Mouse (Mus musculus) hindbrain, embryonic 15.5 days (tissue): ENCODE measurements at regions not wholly inside any gene's neighbourhood (a gene's known extent, or its start where the extent isn't known, plus 50 kb on each side); places are given as distances from the start of the nearest gene placed in this dataset.

ENCODE experiments used
- ATAC-seq: fragments of 200-750 bp; cut with Nextera tagmentation; 2 replicates; pipeline ENCODE4 v1.8.0; 2017; ENCODE audit warnings: low read depth, moderate number of reproducible peaks, moderate TSS enrichment; ENCODE audit not compliant: low FRiP score
- H3K27ac ChIP-seq: fragments of 300-500 bp; sonication (generic); replicated peaks from 2 replicates; pipeline ENCODE4 v1.5.1; 2015; ENCODE audit warnings: mild to moderate bottlenecking, inconsistent platforms
- H3K27me3 ChIP-seq: fragments of 300-500 bp; sonication (generic); 2 replicates; pipeline ENCODE4 v1.6.1; 2015; ENCODE audit warnings: control low read depth, inconsistent platforms
- H3K36me3 ChIP-seq: fragments of 300-500 bp; sonication (generic); 2 replicates; pipeline ENCODE4 v1.6.1; 2015; ENCODE audit warnings: control low read depth, inconsistent platforms
- H3K4me1 ChIP-seq: fragments of 300-500 bp; sonication (generic); replicated peaks from 2 replicates; pipeline ENCODE4 v1.6.1; 2015; ENCODE audit warnings: control low read depth, inconsistent platforms
- H3K4me2 ChIP-seq: fragments of 300-500 bp; sonication (generic); 2 replicates; pipeline ENCODE4 v1.6.1; 2015; ENCODE audit warnings: moderate library complexity, mild to moderate bottlenecking, inconsistent platforms
- H3K4me3 ChIP-seq: fragments of 300-500 bp; sonication (generic); 2 replicates; pipeline ENCODE4 v1.5.1; 2015; ENCODE audit warnings: mild to moderate bottlenecking, inconsistent platforms
- H3K9ac ChIP-seq: fragments of 300-500 bp; sonication (generic); 2 replicates; pipeline ENCODE4 v1.6.1; 2015; ENCODE audit warnings: inconsistent platforms
- H3K9me3 ChIP-seq: fragments of 300-500 bp; sonication (generic); 2 replicates; pipeline ENCODE4 v1.6.1; 2016; ENCODE audit warnings: control low read depth, inconsistent platforms
- WGBS: fragments of 180-500 bp; shearing (Covaris S2); methylation state at CpG from one replicate; pipeline ENCODE4 v1.1.7; 2015; 5-methylcytosine and 5-hydroxymethylcytosine counted together

DNA sequence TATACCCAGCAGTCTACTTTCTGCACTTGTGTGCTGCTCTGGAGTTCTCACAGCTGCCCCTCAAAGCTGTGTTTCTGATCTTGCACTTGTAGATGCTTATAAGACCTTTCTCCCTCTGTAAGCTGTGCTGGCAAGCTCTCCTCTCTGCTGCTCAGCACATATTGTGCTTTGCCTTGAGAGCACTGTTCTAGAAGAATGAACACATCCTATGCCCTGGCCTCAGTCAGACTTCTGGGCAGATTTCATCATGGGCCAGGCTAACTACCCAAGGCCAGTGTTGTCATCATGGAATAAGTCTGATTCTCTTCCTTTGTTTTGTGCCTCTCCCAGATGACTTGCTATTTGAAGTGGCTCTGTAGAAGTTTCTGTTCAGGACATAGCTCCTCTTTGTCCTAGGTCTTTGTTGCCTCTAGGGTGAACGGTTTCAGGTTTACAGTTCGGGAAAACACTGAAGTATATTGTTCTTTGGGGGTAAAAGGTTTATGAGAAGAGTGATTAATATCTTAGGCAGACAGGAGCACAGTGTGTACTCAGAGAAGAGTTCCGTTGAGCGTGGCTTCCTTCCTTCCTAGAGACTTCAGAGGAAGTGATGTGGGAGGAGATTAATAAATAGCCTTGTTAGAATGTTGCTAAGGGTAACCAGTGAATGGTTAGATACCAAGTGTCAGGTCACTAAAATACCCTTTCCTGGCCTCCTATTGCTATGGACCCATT, 70.8 kb downstream of the Pcdh18 start:
- no peak for ATAC-seq

DNA sequence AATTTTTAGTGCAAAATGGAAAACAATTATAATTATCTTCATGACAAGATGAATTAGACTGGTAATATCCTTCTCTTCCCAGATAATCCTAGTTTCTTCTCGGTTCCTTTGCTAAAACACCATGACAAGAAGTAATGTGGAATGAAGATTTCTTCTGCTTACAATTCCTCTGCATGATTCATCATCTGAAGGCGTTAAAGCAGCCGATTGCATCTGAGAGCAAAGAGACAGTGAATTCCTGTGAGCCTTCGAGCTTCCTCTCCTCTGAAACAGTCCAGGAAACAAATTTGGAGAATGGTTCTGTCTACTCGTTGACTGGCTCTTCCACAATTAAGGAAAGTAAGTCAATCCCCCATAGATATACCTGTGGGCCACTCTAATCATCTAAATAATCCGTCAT, 82.2 kb downstream of the Pcdh18 start:
- no peaks in the 10 kb centered on the region for H3K4me1 ChIP-seq
- ATAC-seq, result no peak
- 81% methylated on average over 6 of the region's 6 CpGs for WGBS

More for the DNA sequence above, 70.8 kb downstream of the Pcdh18 start:
- H3K4me1 ChIP-seq, result no peaks in the 10 kb centered on the region
- H3K4me3 ChIP-seq, result no peak overlapping the region
- no peaks in the 10 kb centered on the region for H3K9me3 ChIP-seq
- H3K9ac ChIP-seq, result no peak overlapping the region
- no peaks in the 10 kb centered on the region for H3K27me3 ChIP-seq
- H3K27ac ChIP-seq, result no peak overlapping the region
- 48% methylated on average over 4 of the region's 4 CpGs for WGBS
- H3K36me3 ChIP-seq, result no peaks in the 10 kb centered on the region
- H3K4me2 ChIP-seq, result no peak overlapping the region

DNA sequence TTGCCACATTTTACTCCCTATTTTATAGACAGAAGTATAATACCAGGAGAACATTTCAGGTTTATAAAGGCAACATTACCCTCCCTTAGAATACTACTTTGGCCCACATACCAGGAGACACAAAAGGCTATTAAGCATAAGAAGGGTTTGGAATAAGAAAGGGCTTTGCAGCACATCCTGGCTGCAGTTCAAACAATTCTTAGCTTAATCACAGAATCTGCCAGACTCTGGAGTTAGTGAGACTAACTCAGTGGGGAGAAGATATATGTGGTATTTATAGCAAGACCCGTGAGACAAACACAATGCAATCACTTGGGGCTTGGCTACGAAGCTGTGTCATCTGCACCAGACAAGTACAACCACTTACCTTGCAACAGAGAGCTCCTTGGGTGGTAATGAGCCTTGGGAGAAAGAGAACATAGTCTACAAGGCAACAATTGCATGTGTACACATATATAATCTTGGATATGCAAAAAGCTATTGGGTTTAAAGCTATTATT, 84.4 kb downstream of the Pcdh18 start:
- 31% methylated on average over 2 of the region's 2 CpGs for WGBS
- Histone ChIP-seq H3K4me3 (no peak overlapping the region), H3K27ac (no peak overlapping the region), H3K27me3 (no peaks in the 10 kb centered on the region), H3K9ac (no peak overlapping the region), H3K9me3 (no peaks in the 10 kb centered on the region), H3K36me3 (no peaks in the 10 kb centered on the region), H3K4me1 (no peaks in the 10 kb centered on the region), H3K4me2 (no peak overlapping the region)
- ATAC-seq, result no peak

More for the DNA sequence above, 82.2 kb downstream of the Pcdh18 start:
- Histone ChIP-seq H3K4me3 (no peak overlapping the region), H3K27ac (no peak overlapping the region), H3K36me3 (no peaks in the 10 kb centered on the region), H3K27me3 (no peaks in the 10 kb centered on the region), H3K9me3 (no peaks in the 10 kb centered on the region), H3K4me2 (no peak overlapping the region), H3K9ac (no peak overlapping the region)

DNA sequence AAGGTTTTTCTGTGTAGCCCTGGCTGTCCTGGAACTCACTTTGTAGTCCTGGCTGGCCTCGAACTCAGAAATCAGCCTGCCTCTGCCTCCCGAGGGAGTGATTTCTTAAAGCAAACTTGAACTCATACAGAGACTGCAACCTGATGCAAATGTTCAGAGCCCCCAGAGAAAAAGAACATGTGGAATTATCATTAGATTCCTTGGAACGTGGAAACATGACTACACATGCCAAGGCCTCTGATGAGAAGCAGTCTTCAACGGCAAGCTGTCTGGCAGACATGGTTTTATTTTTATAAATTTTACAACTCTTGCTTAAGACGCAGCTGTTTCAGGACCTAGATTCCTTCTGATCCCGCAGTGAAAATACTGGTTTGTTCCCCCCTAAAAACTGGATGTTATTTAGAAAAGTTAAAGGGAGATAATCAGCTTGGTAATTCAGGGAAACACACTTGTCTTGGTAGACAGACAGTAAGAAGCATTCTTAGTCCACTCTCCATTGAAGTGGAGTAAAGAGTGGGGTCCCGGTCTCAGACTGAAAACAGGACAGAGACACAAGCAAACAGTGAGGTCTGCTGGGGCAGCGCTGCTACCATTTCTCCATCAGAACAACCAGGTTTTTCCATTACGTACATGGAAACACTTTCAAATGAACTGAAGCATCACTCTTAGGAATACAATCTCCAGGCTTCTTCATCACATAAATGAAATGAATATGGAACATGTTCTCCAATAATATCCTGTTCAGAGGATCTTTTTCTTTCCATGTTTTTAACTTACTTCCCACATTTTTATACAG, 89.4 kb downstream of the Pcdh18 start:
- Histone ChIP-seq H3K4me1 (no peaks in the 10 kb centered on the region), H3K9me3 (no peaks in the 10 kb centered on the region), H3K4me2 (no peak overlapping the region), H3K9ac (no peak overlapping the region), H3K27me3 (no peaks in the 10 kb centered on the region), H3K4me3 (no peak overlapping the region), H3K36me3 (no peaks in the 10 kb centered on the region), H3K27ac (no peak overlapping the region)
- WGBS, result 89% methylated on average over 9 of the region's 9 CpGs
- no peak for ATAC-seq

DNA sequence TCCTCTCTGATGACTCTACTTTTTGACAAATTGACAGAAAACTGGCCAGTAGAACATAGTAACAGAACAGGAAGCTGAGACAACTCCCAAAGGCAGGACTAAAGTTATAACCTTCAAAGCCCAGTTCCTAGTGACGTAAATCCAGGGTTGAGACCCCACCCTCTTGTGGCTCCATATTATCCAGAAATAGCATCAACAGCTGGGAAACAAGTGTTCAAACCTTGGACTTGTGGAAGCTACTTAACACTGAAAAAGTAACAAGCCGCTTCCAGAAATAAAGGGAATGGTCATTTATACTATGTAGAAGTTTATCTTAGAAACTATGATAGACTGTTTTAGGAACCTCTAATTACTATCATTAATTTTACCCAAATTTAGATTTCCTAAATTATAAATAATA, 90.6 kb downstream of the Pcdh18 start:
- no peaks in the 10 kb centered on the region for H3K36me3 ChIP-seq
- no peak for ATAC-seq
- no peaks in the 10 kb centered on the region for H3K27me3 ChIP-seq
- H3K9ac ChIP-seq, result no peak overlapping the region
- H3K9me3 ChIP-seq, result no peaks in the 10 kb centered on the region
- H3K4me1 ChIP-seq, result no peaks in the 10 kb centered on the region
- H3K27ac ChIP-seq, result no peak overlapping the region
- no peak overlapping the region for H3K4me3 ChIP-seq
- WGBS, result 94% methylated on average over 2 of the region's 2 CpGs
- H3K4me2 ChIP-seq, result no peak overlapping the region

DNA sequence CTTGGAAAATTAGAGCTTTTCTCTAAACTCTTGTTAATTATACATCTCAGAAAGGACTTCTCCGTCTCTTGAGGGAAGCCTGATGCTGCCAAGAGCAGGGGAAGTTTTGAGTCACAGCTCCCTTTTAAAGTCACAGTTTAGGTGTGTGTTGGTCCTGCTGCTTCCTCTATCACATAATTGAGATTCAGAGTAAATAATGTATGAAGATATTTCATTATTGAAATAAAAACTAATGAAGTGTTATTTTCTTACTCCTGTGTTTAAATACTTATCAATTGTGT, 108.3 kb downstream of the Pcdh18 start:
- no peaks in the 10 kb centered on the region for H3K36me3 ChIP-seq
- no peaks in the 10 kb centered on the region for H3K4me1 ChIP-seq
- H3K9ac ChIP-seq, result no peak overlapping the region
- H3K27me3 ChIP-seq, result no peaks in the 10 kb centered on the region
- no peak overlapping the region for H3K4me3 ChIP-seq
- H3K27ac ChIP-seq, result no peak overlapping the region
- no peaks in the 10 kb centered on the region for H3K9me3 ChIP-seq
- no peak for ATAC-seq
- 78% methylated on average over 1 of the region's 1 CpGs for WGBS
- no peak overlapping the region for H3K4me2 ChIP-seq

DNA sequence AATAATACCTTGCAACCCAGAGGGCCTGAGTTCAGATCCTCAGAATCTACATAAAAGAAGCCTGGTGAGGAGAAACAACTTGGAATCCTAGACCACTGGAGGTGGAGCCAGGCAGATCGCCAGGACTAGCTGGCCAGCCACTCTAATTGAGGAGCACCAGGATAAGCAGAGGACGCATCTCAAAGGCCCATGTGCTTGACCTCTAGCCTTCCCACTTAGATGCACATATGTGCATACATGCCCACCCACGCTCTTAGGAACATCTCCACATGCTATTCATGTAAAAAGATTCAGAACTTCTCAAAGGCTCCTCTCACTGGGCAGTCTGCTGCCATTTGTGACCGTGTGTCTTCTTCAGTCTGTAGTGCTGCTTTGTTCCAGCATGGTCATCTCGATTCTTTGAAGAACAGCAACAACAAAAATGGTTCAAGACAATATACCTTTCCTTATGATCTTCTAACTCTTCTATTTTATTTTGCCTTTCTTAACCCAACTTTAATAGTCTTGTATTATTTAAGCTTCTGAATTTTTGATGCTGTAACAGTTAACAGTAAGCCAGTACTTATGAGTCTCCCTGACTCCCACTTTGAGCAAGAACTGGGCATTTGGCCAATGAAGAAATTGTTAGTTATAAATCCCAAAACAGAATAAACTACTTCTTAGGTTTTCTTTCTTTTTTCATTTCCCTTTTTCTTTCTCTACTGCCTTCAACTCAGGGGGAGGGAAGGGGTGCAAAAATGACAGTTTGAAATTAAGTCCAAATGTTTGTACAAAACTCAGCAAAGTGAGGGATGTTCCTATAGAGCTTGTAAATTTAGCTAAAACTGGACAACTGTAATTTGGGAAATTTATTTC, 108.9 kb downstream of the Pcdh18 start:
- no peak for ATAC-seq
- Histone ChIP-seq H3K4me2 (no peak overlapping the region), H3K27ac (no peak overlapping the region), H3K9me3 (no peaks in the 10 kb centered on the region), H3K36me3 (no peaks in the 10 kb centered on the region), H3K9ac (no peak overlapping the region), H3K27me3 (no peaks in the 10 kb centered on the region), H3K4me1 (no peaks in the 10 kb centered on the region), H3K4me3 (no peak overlapping the region)
- 81% methylated on average over 5 of the region's 5 CpGs for WGBS

DNA sequence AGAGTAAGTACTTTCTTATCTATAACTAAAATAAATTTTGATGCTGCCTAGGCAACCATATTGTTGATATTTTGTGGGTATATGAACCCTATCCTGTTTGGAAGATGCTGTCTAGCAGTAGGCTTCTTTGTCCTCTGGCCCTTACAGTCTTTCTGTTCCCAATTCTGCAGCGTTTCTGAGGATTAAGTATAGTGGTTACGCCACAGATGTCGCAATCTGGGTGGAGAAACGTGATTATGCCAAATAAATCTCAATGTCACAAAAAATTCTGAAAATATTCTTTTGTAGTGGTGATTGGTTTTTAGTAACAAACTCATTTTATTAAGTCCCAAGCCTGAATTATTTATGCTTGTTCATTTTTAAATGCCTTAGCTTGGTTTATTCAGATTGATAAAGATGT, 112.1 kb downstream of the Pcdh18 start:
- no peak for ATAC-seq
- Histone ChIP-seq H3K9ac (no peak overlapping the region), H3K4me3 (no peak overlapping the region), H3K27me3 (no peaks in the 10 kb centered on the region), H3K27ac (no peak overlapping the region), H3K4me1 (peaks cover 5% of the 10 kb centered on the region; the same call in 1 of the 2 replicates), H3K36me3 (no peaks in the 10 kb centered on the region), H3K4me2 (no peak overlapping the region), H3K9me3 (no peaks in the 10 kb centered on the region)
- WGBS, result 92% methylated on average over 4 of the region's 4 CpGs

DNA sequence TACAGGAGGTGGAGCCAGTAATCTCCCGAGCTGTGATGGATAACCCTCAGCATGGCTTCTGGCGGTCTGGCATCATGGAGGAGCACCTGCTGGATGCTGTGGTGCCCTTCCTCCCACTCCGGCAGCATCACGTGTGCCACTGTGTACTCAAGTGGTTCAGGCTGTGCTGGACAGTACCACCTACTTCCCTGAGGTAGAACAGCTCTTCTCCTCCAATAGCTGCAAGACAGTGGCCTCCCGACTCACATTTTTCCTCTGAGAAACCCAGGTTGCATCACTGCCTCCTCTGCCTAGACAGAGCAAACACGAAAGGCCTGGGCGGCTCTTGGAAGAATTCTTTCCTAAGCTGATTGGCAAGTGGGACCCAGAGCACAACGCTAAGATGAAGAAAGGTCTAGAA, 113.3 kb downstream of the Pcdh18 start:
- Histone ChIP-seq H3K27me3 (no peaks in the 10 kb centered on the region), H3K36me3 (no peaks in the 10 kb centered on the region), H3K4me1 (peaks cover 5% of the 10 kb centered on the region; the same call in 1 of the 2 replicates), H3K27ac (no peak overlapping the region), H3K4me2 (no peak overlapping the region), H3K9me3 (no peaks in the 10 kb centered on the region), H3K9ac (no peak overlapping the region), H3K4me3 (no peak overlapping the region)
- no peak for ATAC-seq
- 95% methylated on average over 8 of the region's 8 CpGs for WGBS

DNA sequence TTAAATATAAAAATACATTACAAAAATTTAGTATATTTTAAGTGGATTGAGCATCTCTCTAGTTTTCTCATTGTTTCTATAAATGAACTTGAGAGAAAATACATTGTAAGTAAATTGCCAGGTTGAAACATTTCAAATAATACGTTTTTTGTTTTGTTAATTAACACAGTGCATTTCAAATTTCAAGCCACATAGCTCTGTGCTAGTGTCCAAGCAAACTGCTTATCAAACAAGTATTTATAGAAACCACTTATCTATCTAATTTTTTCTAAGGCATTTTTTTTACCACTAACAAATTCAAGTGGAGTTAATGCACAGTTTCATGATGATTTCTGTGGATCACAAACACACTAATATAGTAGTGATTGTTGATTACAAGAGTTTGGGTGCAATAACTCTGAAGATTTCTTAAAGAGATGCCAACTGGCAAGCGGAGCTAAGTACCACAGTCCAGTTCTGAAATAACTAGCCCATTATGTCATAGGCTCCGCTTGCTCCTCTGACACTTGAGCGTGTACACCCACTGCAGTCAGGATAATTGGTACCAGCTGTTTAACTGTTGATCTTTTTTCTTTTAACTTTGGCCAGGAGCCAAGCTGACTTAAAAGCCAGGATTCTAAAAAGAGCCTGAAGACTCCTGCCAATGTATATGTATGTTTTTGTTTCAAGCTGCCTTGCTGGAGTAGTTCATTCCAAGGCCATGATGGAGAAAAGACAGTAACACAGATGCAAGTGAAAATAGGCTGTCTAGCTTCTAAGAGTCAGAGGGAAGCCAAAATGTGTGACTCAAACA, 115.0 kb downstream of the Pcdh18 start:
- H3K27ac ChIP-seq, result no peak overlapping the region
- peaks cover 5% of the 10 kb centered on the region; the same call in 1 of the 2 replicates for H3K4me1 ChIP-seq
- 41% methylated on average over 4 of the region's 4 CpGs for WGBS
- peak; percentile 89 for ATAC-seq
- no peaks in the 10 kb centered on the region for H3K9me3 ChIP-seq
- H3K4me2 ChIP-seq, result no peak overlapping the region
- H3K9ac ChIP-seq, result no peak overlapping the region
- no peaks in the 10 kb centered on the region for H3K36me3 ChIP-seq
- H3K27me3 ChIP-seq, result no peaks in the 10 kb centered on the region
- no peak overlapping the region for H3K4me3 ChIP-seq

DNA sequence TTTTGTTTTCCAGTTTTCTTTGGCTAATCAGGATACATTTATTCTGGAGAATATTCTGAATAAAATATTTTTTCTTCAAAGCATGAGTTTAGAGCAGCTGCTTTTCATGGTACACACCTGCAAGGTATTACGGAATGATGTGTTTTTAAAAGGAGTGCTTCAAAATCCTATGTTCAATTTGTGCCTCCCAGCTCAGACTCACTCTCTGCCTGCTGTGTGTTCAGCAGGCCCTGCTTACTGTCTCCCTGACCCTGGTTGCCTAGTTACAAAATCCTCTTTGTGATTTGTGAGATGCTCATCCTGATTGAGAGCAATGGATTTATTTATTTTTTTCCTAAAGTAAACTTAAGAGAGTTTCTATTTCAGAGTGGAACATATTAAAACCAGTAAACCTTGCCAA, 115.7 kb downstream of the Pcdh18 start:
- Histone ChIP-seq H3K27me3 (no peaks in the 10 kb centered on the region), H3K36me3 (no peaks in the 10 kb centered on the region), H3K9me3 (no peaks in the 10 kb centered on the region), H3K4me1 (peaks cover 5% of the 10 kb centered on the region; the same call in 1 of the 2 replicates), H3K27ac (no peak overlapping the region), H3K4me3 (no peak overlapping the region), H3K4me2 (no peak overlapping the region), H3K9ac (no peak overlapping the region)
- ATAC-seq, result no peak
- WGBS, result 63% methylated on average over 1 of the region's 1 CpGs
